9 mouse cellular contexts compared by ENCODE assay signal in the genomic region with DNA sequence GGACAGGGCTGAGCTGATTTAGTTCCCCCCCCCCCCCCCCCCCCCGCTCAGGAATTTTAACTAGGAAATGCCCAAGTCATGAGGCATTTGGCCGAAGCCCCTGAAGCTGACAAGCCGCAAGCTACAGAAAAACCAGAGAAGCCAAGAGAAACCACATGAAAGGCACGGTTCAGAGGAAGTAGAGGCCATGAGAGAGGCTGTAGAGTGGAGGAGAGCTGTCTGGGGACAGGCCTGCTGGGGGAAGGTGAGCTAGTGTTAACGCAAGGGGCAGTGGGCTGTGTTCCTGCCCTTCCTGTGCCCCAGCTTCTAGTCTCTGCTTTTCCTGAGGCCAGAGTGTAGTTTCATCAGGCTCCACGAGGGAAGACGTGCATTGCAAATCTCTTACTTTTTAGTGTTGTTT. TPM values are rescaled to one million over a fixed set of nuclear protein-coding genes. Genes with fewer than 3 reads are reported as not detected.
DNase-seq lines count a peak whose midpoint lies in the region; ATAC-seq and TF ChIP-seq lines count a peak whose summit lies in the region.
"Had no signal": no experiment of that assay in that cellular context is flagged by ENCODE, and none has a peak within 500 bp of the region (broad histone marks: within the 10 kb centered on the region; RNA-seq: fewer than 3 reads in every experiment).

No protein-coding gene starts in this region.

- H3K9me3 ChIP-seq in heart, embryonic 14.5 days (ENCODE audit: control insufficient read depth, low read length), result no peaks in the 10 kb centered on the region
- H3K9me3 ChIP-seq in limb, embryonic 12.5 days, result no peaks in the 10 kb centered on the region

- no peaks in the 10 kb centered on the region for H3K27me3 ChIP-seq in heart, embryonic 14.5 days (ENCODE audit: control insufficient read depth, insufficient read depth, low read length)
- H3K27me3 ChIP-seq in limb, embryonic 12.5 days, result no peaks in the 10 kb centered on the region
- no peaks in the 10 kb centered on the region for H3K27me3 ChIP-seq in cerebellum, adult 2 months (ENCODE audit: control insufficient read depth, insufficient read depth, low read length)

- intact Hi-C loops in heart, postnatal 10 days (cut with DNase I), result no loop called here

- no peak overlapping the region for H3K4me2 ChIP-seq in heart, embryonic 14.5 days (ENCODE audit: low read length)
- peak overlapping the region; percentile 18 for H3K4me2 ChIP-seq in limb, embryonic 12.5 days

- H3K4me1 ChIP-seq in heart, embryonic 14.5 days (ENCODE audit: control insufficient read depth in 2 of 2, insufficient read depth in 2 of 2, low read length in 2 of 2), result peaks cover 23 to 30% of the 10 kb centered on the region in 2 experiments
- peaks cover 37% of the 10 kb centered on the region for H3K4me1 ChIP-seq in limb, embryonic 12.5 days (replicated peaks)
- peaks cover 7% of the 10 kb centered on the region; the same call in 1 of the 2 replicates for H3K4me1 ChIP-seq in cerebellum, adult 2 months (ENCODE audit: control insufficient read depth, insufficient read depth, low read length)

- ATAC-seq in heart, embryonic 14.5 days (ENCODE audit: insufficient number of reproducible peaks, insufficient read depth, low FRiP score, low read depth), result 0 out of 2 replicates have a peak, but pooled peaks have one; percentile 51
- ATAC-seq in limb, embryonic 12.5 days (ENCODE audit: insufficient number of reproducible peaks, insufficient read depth, low FRiP score, low TSS enrichment, low read depth), result peak; percentile 56; the same call in 1 of the 2 replicates

- H3K9ac ChIP-seq in heart, embryonic 14.5 days (ENCODE audit: low read length), result no peak overlapping the region
- no peak overlapping the region for H3K9ac ChIP-seq in limb, embryonic 12.5 days (replicated peaks)

- H3K4me3 ChIP-seq in heart, embryonic 14.5 days (ENCODE audit: control insufficient read depth in 1 of 2, insufficient read depth in 1 of 2, low read depth in 1 of 2, low read length in 2 of 2), result no peak overlapping the region
- no peak overlapping the region for H3K4me3 ChIP-seq in limb, embryonic 12.5 days (replicated peaks)
- H3K4me3 ChIP-seq in cerebellum, adult 2 months (replicated peaks; ENCODE audit: insufficient read depth, low read depth, low read length), result no peak overlapping the region

- no peak for DNase-seq in heart, postnatal 10 days
- DNase-seq in thymus, postnatal 0 days (ENCODE audit: low spot score), result peak; percentile 53
- DNase-seq in thymus, adult 18-20 months, result no peak
- no peak for DNase-seq in cerebellum, adult 2 months
- no peak for DNase-seq in right cerebral cortex, postnatal 10 days (ENCODE audit: low spot score in 2 of 2)
- no peak for DNase-seq in thymus, postnatal 10 days (ENCODE audit: low spot score in 2 of 2)
- DNase-seq: right cerebral cortex, postnatal 25 days had no signal

- peak overlapping the region; percentile 61 to 80 for H3K27ac ChIP-seq in heart, embryonic 14.5 days (replicated peaks in 1 of 2; ENCODE audit: control insufficient read depth in 1 of 2, insufficient read depth in 1 of 2, low read depth in 2 of 2, low read length in 2 of 2)
- peak overlapping the region; percentile 36; the same call in 1 of the 2 replicates for H3K27ac ChIP-seq in limb, embryonic 12.5 days
- H3K27ac ChIP-seq in cerebellum, adult 2 months (ENCODE audit: insufficient read depth, low read length), result no peak overlapping the region

- H3K36me3 ChIP-seq in heart, embryonic 14.5 days (ENCODE audit: control insufficient read depth, insufficient read depth, low read length), result no peaks in the 10 kb centered on the region
- H3K36me3 ChIP-seq in limb, embryonic 12.5 days, result no peaks in the 10 kb centered on the region

- WGBS in heart, embryonic 14.5 days, result 14% methylated on average over 7 of the region's 7 CpGs
- 16% methylated on average over 7 of the region's 7 CpGs for WGBS in limb, embryonic 12.5 days
- 72% methylated on average over 7 of the region's 7 CpGs for WGBS in cerebellum, adult 2 months

- no peak for TF ChIP-seq POLR2A in cerebellum, adult 2 months (IDR thresholded peaks at IDR 0.05; ENCODE audit: borderline replicate concordance, insufficient read depth, low read length)

- no peak for TF ChIP-seq CTCF in cerebellum, adult 2 months (IDR thresholded peaks at IDR 0.05; ENCODE audit: borderline replicate concordance, insufficient read depth, low read depth, low read length)

RNA-seq across cellular contexts. Expression of gene Rere, which starts 11.8 kb away (rescaled TPM):
- polyA plus RNA-seq in heart, embryonic 14.5 days (2014; fragmentation: Nextera tagmentation; extraction: Ambion mirVana), result 25.9 and 28.5 TPM in 2 replicates
- 10 to 100 TPM; 62.1 to 68.0 TPM for total RNA-seq in heart, postnatal 10 days (2021)
- 9.8 and 13.6 TPM in 2 replicates for polyA plus RNA-seq in thymus, postnatal 0 days (2015; fragmentation: Nextera tagmentation; extraction: Ambion mirVana)
- polyA plus RNA-seq in limb, embryonic 12.5 days (2016; fragmentation: Nextera tagmentation; extraction: Ambion mirVana), result 31.4 and 35.4 TPM in 2 replicates
- polyA plus RNA-seq in cerebellum, adult 2 months (2012; rRNA removed), result 69.1 and 73.2 TPM in 2 replicates

RNA-seq across cellular contexts. Expression of gene Eno1, which starts 33.2 kb away (rescaled TPM):
- 1,771 and 1,859 TPM in 2 replicates for polyA plus RNA-seq in heart, embryonic 14.5 days (2014; fragmentation: Nextera tagmentation; extraction: Ambion mirVana)
- total RNA-seq in heart, postnatal 10 days (2021), result 100 to 1,000 TPM; 231 to 243 TPM
- 700 and 780 TPM in 2 replicates for polyA plus RNA-seq in thymus, postnatal 0 days (2015; fragmentation: Nextera tagmentation; extraction: Ambion mirVana)
- 1,793 and 1,872 TPM in 2 replicates for polyA plus RNA-seq in limb, embryonic 12.5 days (2016; fragmentation: Nextera tagmentation; extraction: Ambion mirVana)
- 918 and 961 TPM in 2 replicates for polyA plus RNA-seq in cerebellum, adult 2 months (2012; rRNA removed)
